1 mouse cellular context compared by ENCODE assay signal in the genomic region with DNA sequence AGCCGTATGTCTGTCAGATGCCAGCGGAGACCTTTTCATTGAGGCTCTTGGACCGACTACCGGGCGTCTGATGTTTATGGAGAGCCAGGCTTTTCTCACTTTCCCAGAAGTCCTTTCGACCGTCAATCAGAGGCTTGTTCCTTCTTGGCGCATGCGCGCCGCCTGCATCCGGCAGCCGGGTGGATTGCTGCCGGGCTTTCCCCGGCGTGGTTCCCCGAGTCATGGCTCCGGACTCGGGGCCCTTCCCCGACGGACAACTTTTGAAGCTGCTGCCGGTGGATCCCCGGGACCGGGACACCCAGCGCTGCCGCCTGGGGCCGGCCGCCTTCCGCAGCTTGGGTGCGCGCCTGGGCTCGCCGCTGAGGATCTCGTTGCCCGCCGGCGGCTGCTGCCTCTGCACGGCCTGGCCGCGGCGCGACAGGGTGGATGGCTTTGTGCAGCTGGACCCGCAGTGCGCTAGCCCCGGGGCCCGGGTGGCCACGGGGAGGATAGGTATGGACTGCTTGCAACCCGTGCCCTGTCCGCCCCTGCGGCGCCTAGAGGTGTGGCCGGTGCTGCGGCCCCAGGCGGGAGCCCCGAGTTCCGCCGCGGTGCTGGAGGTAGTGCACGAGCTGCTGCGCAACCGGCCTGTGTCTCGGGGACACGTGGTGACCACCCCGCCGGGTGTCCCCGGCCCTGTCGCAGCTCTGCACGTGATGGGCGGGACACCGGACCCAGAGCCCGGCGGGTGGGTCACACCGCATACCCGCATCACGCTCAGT.
TF ChIP-seq lines count a peak whose summit lies in the region.

No protein-coding gene starts in this region.

TF ChIP-seq in MEL, 35 proteins besides CTCF, POLR2A, EP300 and RAD21 (continued from another document):
- TF ChIP-seq UBTF (IDR thresholded peaks at IDR 0.05; ENCODE audit: borderline replicate concordance, insufficient read depth, low read depth, low read length) (0 out of 2 replicates have a peak, but pooled peaks have one; percentile 45), E2F4 (IDR thresholded peaks at IDR 0.05; ENCODE audit: borderline replicate concordance, low read depth, low read length) (no peak), HCFC1 (IDR thresholded peaks at IDR 0.05; ENCODE audit: low read depth, low read length) (peak; percentile 87), TAL1 (IDR thresholded peaks at IDR 0.05; ENCODE audit: low read length) (no peak), TBP (IDR thresholded peaks at IDR 0.05; ENCODE audit: low read depth, low read length) (peak; percentile 77), MAZ (IDR thresholded peaks at IDR 0.05; ENCODE audit: low read depth, low read length) (0 out of 2 replicates have a peak, but pooled peaks have one; percentile 3), MAFK (IDR thresholded peaks at IDR 0.05; ENCODE audit: borderline replicate concordance, low read depth, low read length) (no peak), ZMIZ1 (IDR thresholded peaks at IDR 0.05; ENCODE audit: low read depth, low read length) (no peak; the same call in 1 of the 2 replicates), ETS1 (IDR thresholded peaks at IDR 0.05; ENCODE audit: low read depth, low read length) (no peak), ZNF384 (IDR thresholded peaks at IDR 0.05; ENCODE audit: low read depth, low read length) (no peak), MAX (IDR thresholded peaks at IDR 0.05; ENCODE audit: low read length) (peak; percentile 69; the same call in 1 of the 2 replicates), POLR2AphosphoS5 (IDR thresholded peaks at IDR 0.05; ENCODE audit: borderline replicate concordance, low read depth, low read length) (no peak), ELF1 (IDR thresholded peaks at IDR 0.05; ENCODE audit: low read depth, low read length) (no peak), CHD1 (IDR thresholded peaks at IDR 0.05; ENCODE audit: low read depth, low read length) (peak; percentile 83; the same call in 1 of the 2 replicates), SMC3 (IDR thresholded peaks at IDR 0.05; ENCODE audit: low read depth, low read length) (no peak)
TF ChIP-seq in MEL: peak in this region for 15.
